Mouse (Mus musculus): ENCODE results near the gene Nos1ap. TPM values are rescaled to one million over a fixed set of nuclear protein-coding genes. Genes with fewer than 3 reads are reported as not detected.

Gene Nos1ap
- total RNA-seq, 1 experiment from 2014 or later: 3.3 TPM

GRCm38 (mm10) chr1:170512429-170513097 lies 77.1 kb downstream of the Nos1ap start:
- no peak for ATAC-seq (ENCODE audit: extremely low read depth, insufficient number of reproducible peaks, low FRiP score, poor library complexity, severe bottlenecking)

- ATAC-seq (ENCODE audit: extremely low read depth, insufficient number of reproducible peaks, low FRiP score, poor library complexity, severe bottlenecking): no peak
Measured at GRCm38 (mm10) chr1:170510595-170511240, 78.9 kb downstream of the Nos1ap start.

- no peak for ATAC-seq (ENCODE audit: extremely low read depth, insufficient number of reproducible peaks, low FRiP score, poor library complexity, severe bottlenecking)
Measured at GRCm38 (mm10) chr1:170506309-170506708, 83.4 kb downstream of the Nos1ap start.

- ATAC-seq (ENCODE audit: extremely low read depth, insufficient number of reproducible peaks, low FRiP score, poor library complexity, severe bottlenecking): no peak
Measured at GRCm38 (mm10) chr1:170505107-170505506, 84.6 kb downstream of the Nos1ap start.

GRCm38 (mm10) chr1:170504378-170504777 lies 85.3 kb downstream of the Nos1ap start:
- ATAC-seq (ENCODE audit: extremely low read depth, insufficient number of reproducible peaks, low FRiP score, poor library complexity, severe bottlenecking): no peak

GRCm38 (mm10) chr1:170503277-170503739 lies 86.4 kb downstream of the Nos1ap start:
- no peak for ATAC-seq (ENCODE audit: extremely low read depth, insufficient number of reproducible peaks, low FRiP score, poor library complexity, severe bottlenecking)

GRCm38 (mm10) chr1:170502491-170503276 lies 87.0 kb downstream of the Nos1ap start:
- no peak for ATAC-seq (ENCODE audit: extremely low read depth, insufficient number of reproducible peaks, low FRiP score, poor library complexity, severe bottlenecking)

- no peak for ATAC-seq (ENCODE audit: extremely low read depth, insufficient number of reproducible peaks, low FRiP score, poor library complexity, severe bottlenecking)
Measured at GRCm38 (mm10) chr1:170501970-170502369, 87.7 kb downstream of the Nos1ap start.

- no peak for ATAC-seq (ENCODE audit: extremely low read depth, insufficient number of reproducible peaks, low FRiP score, poor library complexity, severe bottlenecking)
Measured at GRCm38 (mm10) chr1:170501556-170501955, 88.1 kb downstream of the Nos1ap start.

GRCm38 (mm10) chr1:170499891-170500290 lies 89.8 kb downstream of the Nos1ap start:
- no peak for ATAC-seq (ENCODE audit: extremely low read depth, insufficient number of reproducible peaks, low FRiP score, poor library complexity, severe bottlenecking)

GRCm38 (mm10) chr1:170499466-170499865 lies 90.2 kb downstream of the Nos1ap start:
- no peak for ATAC-seq (ENCODE audit: extremely low read depth, insufficient number of reproducible peaks, low FRiP score, poor library complexity, severe bottlenecking)

- ATAC-seq (ENCODE audit: extremely low read depth, insufficient number of reproducible peaks, low FRiP score, poor library complexity, severe bottlenecking): no peak
Measured at GRCm38 (mm10) chr1:170498645-170499044, 91.0 kb downstream of the Nos1ap start.

GRCm38 (mm10) chr1:170496221-170496620 lies 93.4 kb downstream of the Nos1ap start:
- no peak for ATAC-seq (ENCODE audit: extremely low read depth, insufficient number of reproducible peaks, low FRiP score, poor library complexity, severe bottlenecking)

- no peak for ATAC-seq (ENCODE audit: extremely low read depth, insufficient number of reproducible peaks, low FRiP score, poor library complexity, severe bottlenecking)
Measured at GRCm38 (mm10) chr1:170495538-170496183, 94.0 kb downstream of the Nos1ap start.

DNA sequence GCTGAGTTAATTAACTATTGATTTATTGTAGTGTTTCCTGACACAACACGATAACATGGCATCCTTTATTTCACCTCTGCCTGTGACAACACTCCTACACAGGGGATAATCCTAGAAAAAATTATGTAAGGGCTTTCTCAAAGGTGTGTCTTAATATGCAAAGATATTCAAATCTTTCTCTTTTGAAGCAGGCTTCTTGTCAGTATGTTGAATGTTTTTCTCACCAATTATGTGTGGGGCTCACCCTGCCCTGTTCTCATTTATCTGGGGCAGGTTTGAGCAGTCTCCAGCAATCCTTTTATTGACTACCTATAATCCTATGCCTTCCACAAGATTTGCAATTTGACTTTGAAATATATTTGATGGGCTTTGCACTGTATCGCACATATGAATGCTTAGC lies 97.1 kb downstream of the Nos1ap start:
- no peak for ATAC-seq (ENCODE audit: extremely low read depth, insufficient number of reproducible peaks, low FRiP score, poor library complexity, severe bottlenecking)

DNA sequence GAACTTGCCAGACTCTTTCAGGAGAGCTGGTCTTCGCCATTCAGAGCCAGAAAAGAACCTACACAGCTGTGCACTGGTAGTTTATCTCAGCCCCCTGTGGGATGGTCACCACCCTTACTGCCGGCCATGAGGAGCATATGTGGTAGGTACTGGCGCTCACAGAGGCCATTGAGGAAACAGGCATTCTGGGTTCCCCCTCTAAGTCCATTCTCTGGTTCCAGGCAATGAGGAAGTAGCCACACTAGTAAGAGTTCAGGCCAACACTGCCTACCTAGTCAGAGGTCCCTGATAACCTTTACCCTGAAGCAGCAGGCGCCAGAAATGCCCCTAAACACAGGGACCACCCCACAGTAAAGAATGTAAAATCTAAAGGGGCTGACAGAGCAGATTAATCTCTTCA lies 97.6 kb downstream of the Nos1ap start:
- no peak for ATAC-seq (ENCODE audit: extremely low read depth, insufficient number of reproducible peaks, low FRiP score, poor library complexity, severe bottlenecking)

- no peak for ATAC-seq (ENCODE audit: extremely low read depth, insufficient number of reproducible peaks, low FRiP score, poor library complexity, severe bottlenecking)
Measured at GRCm38 (mm10) chr1:170489936-170490335, 99.7 kb downstream of the Nos1ap start.

DNA sequence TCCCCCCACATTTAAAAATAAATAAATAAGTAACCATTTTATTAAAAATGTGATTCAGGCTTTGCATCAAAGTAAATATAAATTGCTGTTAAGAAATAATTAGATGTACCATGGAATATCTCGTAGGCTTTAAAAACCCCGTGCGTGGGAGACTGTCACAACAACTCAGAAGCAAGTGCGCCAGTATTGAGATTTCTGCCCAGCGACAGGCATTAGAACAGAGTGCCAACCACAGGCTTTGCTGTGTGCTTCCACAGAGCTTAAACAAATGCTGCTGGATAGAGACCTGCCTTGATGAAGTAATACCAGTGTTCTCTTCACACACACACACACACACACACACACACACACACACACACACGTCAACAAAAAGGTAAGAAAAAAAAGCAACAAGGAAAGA lies 100.2 kb downstream of the Nos1ap start:
- no peak for ATAC-seq (ENCODE audit: extremely low read depth, insufficient number of reproducible peaks, low FRiP score, poor library complexity, severe bottlenecking)

GRCm38 (mm10) chr1:170485119-170485518 lies 104.5 kb downstream of the Nos1ap start:
- ATAC-seq (ENCODE audit: extremely low read depth, insufficient number of reproducible peaks, low FRiP score, poor library complexity, severe bottlenecking): no peak
